Mouse (Mus musculus): ENCODE data around the gene Mrln. TPM values are rescaled to one million over a fixed set of nuclear protein-coding genes. Genes with fewer than 3 reads are reported as not detected.

Gene Mrln
- polyA plus RNA-seq, 1 experiment, result 32.8 TPM

- Histone ChIP-seq H3ac (ENCODE audit: control insufficient read depth, insufficient read length) (no peak overlapping the region), H3K4me2 (ENCODE audit: low read depth) (no peak overlapping the region), H3K27me3 (ENCODE audit: control insufficient read depth, insufficient read depth, insufficient read length) (no peaks in the 10 kb centered on the region), H3K79me2 (ENCODE audit: control insufficient read depth, insufficient read depth) (no peaks in the 10 kb centered on the region), H3K4me3 (no peak overlapping the region), H3K36me3 (ENCODE audit: control insufficient read depth, insufficient read depth) (no peaks in the 10 kb centered on the region)
- no peak for TF ChIP-seq POLR2AphosphoS2 (IDR thresholded peaks at IDR 0.05; ENCODE audit: insufficient read length, low read depth)
- no peak for TF ChIP-seq REST (IDR thresholded peaks at IDR 0.05; ENCODE audit: insufficient read depth, insufficient read length)
- no peak for TF ChIP-seq MAX (IDR thresholded peaks at IDR 0.05; ENCODE audit: low read depth)
- no peak for TF ChIP-seq TCF12 (IDR thresholded peaks at IDR 0.05; ENCODE audit: insufficient read depth, poor library complexity, severe bottlenecking)
- no peak for TF ChIP-seq POLR2A (IDR thresholded peaks at IDR 0.05; ENCODE audit: insufficient read length, low read depth)
- TF ChIP-seq USF1 (IDR thresholded peaks at IDR 0.05; ENCODE audit: low read depth), result no peak
- no peak for TF ChIP-seq E2F4 (IDR thresholded peaks at IDR 0.05; ENCODE audit: insufficient read depth)
- TF ChIP-seq SRF (IDR thresholded peaks at IDR 0.05; ENCODE audit: control insufficient read depth, insufficient read length, low read depth), result no peak
- no peak for TF ChIP-seq TCF3 (IDR thresholded peaks at IDR 0.05; ENCODE audit: insufficient read length, low read depth)
- no peak for TF ChIP-seq CEBPB (IDR thresholded peaks at IDR 0.05; ENCODE audit: insufficient read depth, poor library complexity, severe bottlenecking)
- no peak for TF ChIP-seq MYOD1 (IDR thresholded peaks at IDR 0.05; ENCODE audit: control insufficient read depth in 1 of 3, insufficient read length in 2 of 3, low read depth in 2 of 3)
- TF ChIP-seq MYOG (IDR thresholded peaks at IDR 0.05; ENCODE audit: control insufficient read depth in 1 of 3, insufficient read depth in 1 of 3, insufficient read length in 2 of 3, low read depth in 2 of 3), result no peak
These were observed 56.4 kb downstream of the Mrln start for GRCm38 (mm10) chr10:70260904-70261303.

DNA sequence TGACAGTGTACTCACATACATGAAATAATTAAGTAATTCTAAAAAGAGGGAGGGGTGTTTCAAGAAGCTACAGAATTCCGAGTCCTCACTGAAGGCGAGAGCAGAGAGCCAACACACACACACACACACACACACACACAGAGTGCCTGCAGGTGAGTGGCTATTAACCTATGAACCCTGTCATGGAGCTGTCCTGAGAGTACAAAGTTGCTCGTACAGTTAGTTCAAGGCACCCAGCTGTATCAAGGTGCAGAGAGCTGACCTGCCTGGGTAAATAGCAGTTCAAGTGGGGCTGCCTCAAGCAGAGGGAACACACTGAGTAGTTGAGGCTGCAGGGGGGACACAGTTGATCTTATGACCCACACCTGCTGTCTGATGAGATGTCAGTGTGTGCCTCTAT is 57.6 kb downstream of the Mrln start:
- no peaks in the 10 kb centered on the region for H3K27me3 ChIP-seq (ENCODE audit: control insufficient read depth, insufficient read depth, insufficient read length)
- H3K79me2 ChIP-seq (ENCODE audit: control insufficient read depth, insufficient read depth), result no peaks in the 10 kb centered on the region
- TF ChIP-seq MAX (IDR thresholded peaks at IDR 0.05; ENCODE audit: low read depth) (no peak), MYOD1 (IDR thresholded peaks at IDR 0.05; ENCODE audit: control insufficient read depth in 1 of 3, insufficient read length in 2 of 3, low read depth in 2 of 3) (no peak), REST (IDR thresholded peaks at IDR 0.05; ENCODE audit: insufficient read depth, insufficient read length) (no peak), MYOG (IDR thresholded peaks at IDR 0.05; ENCODE audit: control insufficient read depth in 1 of 3, insufficient read depth in 1 of 3, insufficient read length in 2 of 3, low read depth in 2 of 3) (no peak), POLR2AphosphoS2 (IDR thresholded peaks at IDR 0.05; ENCODE audit: insufficient read length, low read depth) (no peak), TCF3 (IDR thresholded peaks at IDR 0.05; ENCODE audit: insufficient read length, low read depth) (no peak), SRF (IDR thresholded peaks at IDR 0.05; ENCODE audit: control insufficient read depth, insufficient read length, low read depth) (no peak)
- H3K4me3 ChIP-seq, result no peak overlapping the region
- no peaks in the 10 kb centered on the region for H3K36me3 ChIP-seq (ENCODE audit: control insufficient read depth, insufficient read depth)
- no peak overlapping the region for H3ac ChIP-seq (ENCODE audit: control insufficient read depth, insufficient read length)
- H3K4me2 ChIP-seq (ENCODE audit: low read depth), result no peak overlapping the region

GRCm38 (mm10) chr10:70263681-70264189 is 59.3 kb downstream of the Mrln start:
- H3K27me3 ChIP-seq (ENCODE audit: control insufficient read depth, insufficient read depth, insufficient read length), result no peaks in the 10 kb centered on the region
- no peaks in the 10 kb centered on the region for H3K36me3 ChIP-seq (ENCODE audit: control insufficient read depth, insufficient read depth)
- TF ChIP-seq E2F4 (IDR thresholded peaks at IDR 0.05; ENCODE audit: insufficient read depth) (no peak), POLR2AphosphoS2 (IDR thresholded peaks at IDR 0.05; ENCODE audit: insufficient read length, low read depth) (no peak), SRF (IDR thresholded peaks at IDR 0.05; ENCODE audit: control insufficient read depth, insufficient read length, low read depth) (no peak), MYOD1 (IDR thresholded peaks at IDR 0.05; ENCODE audit: control insufficient read depth in 1 of 3, insufficient read length in 2 of 3, low read depth in 2 of 3) (no peak), POLR2A (IDR thresholded peaks at IDR 0.05; ENCODE audit: insufficient read length, low read depth) (no peak), REST (IDR thresholded peaks at IDR 0.05; ENCODE audit: insufficient read depth, insufficient read length) (no peak), TCF3 (IDR thresholded peaks at IDR 0.05; ENCODE audit: insufficient read length, low read depth) (no peak), CEBPB (IDR thresholded peaks at IDR 0.05; ENCODE audit: insufficient read depth, poor library complexity, severe bottlenecking) (no peak), TCF12 (IDR thresholded peaks at IDR 0.05; ENCODE audit: insufficient read depth, poor library complexity, severe bottlenecking) (no peak), MYOG (IDR thresholded peaks at IDR 0.05; ENCODE audit: control insufficient read depth in 1 of 3, insufficient read depth in 1 of 3, insufficient read length in 2 of 3, low read depth in 2 of 3) (no peak)
- H3ac ChIP-seq (ENCODE audit: control insufficient read depth, insufficient read length), result no peak overlapping the region
- no peak overlapping the region for H3K4me3 ChIP-seq
- no peak overlapping the region for H3K4me2 ChIP-seq (ENCODE audit: low read depth)
- H3K79me2 ChIP-seq (ENCODE audit: control insufficient read depth, insufficient read depth), result no peaks in the 10 kb centered on the region

DNA sequence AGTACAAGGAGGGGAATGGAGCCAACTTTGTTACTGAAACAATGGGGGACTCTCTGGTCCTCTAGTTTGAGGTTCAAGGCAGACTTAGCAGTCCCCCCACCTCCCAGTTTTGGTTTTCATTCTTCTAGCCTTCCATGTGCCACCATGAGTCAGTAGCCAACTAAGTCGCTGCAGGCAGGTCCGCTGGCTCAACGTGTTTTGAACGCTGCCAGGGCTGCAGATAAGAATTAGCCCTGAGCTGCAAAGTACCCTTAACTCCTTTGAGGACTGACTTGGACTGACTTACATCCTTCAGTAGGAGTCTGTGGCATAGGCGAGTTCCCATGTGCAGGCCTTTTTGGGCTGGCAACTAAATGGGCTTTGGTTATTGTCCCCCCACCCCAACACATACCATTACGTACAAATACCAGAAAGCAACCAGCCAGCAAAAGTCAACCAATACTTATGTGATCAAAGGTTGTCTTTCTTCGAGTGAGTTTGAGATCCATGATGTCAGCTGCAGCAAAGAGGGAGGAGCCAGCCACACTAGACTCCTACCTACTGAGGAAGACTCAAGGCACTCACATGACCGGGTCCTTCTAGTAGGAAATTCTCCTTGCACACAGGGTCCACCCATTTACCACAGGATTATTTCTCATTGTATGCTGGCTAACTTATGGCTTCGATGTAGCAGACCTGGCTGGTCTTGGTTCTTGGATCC is 60.0 kb downstream of the Mrln start:
- Histone ChIP-seq H3K27me3 (ENCODE audit: control insufficient read depth, insufficient read depth, insufficient read length) (no peaks in the 10 kb centered on the region), H3K4me2 (ENCODE audit: low read depth) (no peak overlapping the region), H3K4me3 (no peak overlapping the region), H3ac (ENCODE audit: control insufficient read depth, insufficient read length) (no peak overlapping the region), H3K79me2 (ENCODE audit: control insufficient read depth, insufficient read depth) (no peaks in the 10 kb centered on the region), H3K36me3 (ENCODE audit: control insufficient read depth, insufficient read depth) (no peaks in the 10 kb centered on the region)
- TF ChIP-seq MYOD1 (IDR thresholded peaks at IDR 0.05; ENCODE audit: control insufficient read depth in 1 of 3, insufficient read length in 2 of 3, low read depth in 2 of 3) (no peak), TCF3 (IDR thresholded peaks at IDR 0.05; ENCODE audit: insufficient read length, low read depth) (no peak), CEBPB (IDR thresholded peaks at IDR 0.05; ENCODE audit: insufficient read depth, poor library complexity, severe bottlenecking) (no peak), TCF12 (IDR thresholded peaks at IDR 0.05; ENCODE audit: insufficient read depth, poor library complexity, severe bottlenecking) (no peak), SRF (IDR thresholded peaks at IDR 0.05; ENCODE audit: control insufficient read depth, insufficient read length, low read depth) (no peak), POLR2AphosphoS2 (IDR thresholded peaks at IDR 0.05; ENCODE audit: insufficient read length, low read depth) (no peak), E2F4 (IDR thresholded peaks at IDR 0.05; ENCODE audit: insufficient read depth) (no peak), REST (IDR thresholded peaks at IDR 0.05; ENCODE audit: insufficient read depth, insufficient read length) (no peak), MYOG (IDR thresholded peaks at IDR 0.05; ENCODE audit: control insufficient read depth in 1 of 3, insufficient read depth in 1 of 3, insufficient read length in 2 of 3, low read depth in 2 of 3) (no peak), POLR2A (IDR thresholded peaks at IDR 0.05; ENCODE audit: insufficient read length, low read depth) (no peak), MAX (IDR thresholded peaks at IDR 0.05; ENCODE audit: low read depth) (no peak), USF1 (IDR thresholded peaks at IDR 0.05; ENCODE audit: low read depth) (no peak)

Measured in myocyte (in vitro differentiated cells).